Mouse (Mus musculus): ENCODE results near the gene Nfatc2. TPM values are rescaled to one million over a fixed set of nuclear protein-coding genes. Genes with fewer than 3 reads are reported as not detected.

Gene Nfatc2
- polyA plus RNA-seq, 1 experiment, result 1.0 TPM

DNA sequence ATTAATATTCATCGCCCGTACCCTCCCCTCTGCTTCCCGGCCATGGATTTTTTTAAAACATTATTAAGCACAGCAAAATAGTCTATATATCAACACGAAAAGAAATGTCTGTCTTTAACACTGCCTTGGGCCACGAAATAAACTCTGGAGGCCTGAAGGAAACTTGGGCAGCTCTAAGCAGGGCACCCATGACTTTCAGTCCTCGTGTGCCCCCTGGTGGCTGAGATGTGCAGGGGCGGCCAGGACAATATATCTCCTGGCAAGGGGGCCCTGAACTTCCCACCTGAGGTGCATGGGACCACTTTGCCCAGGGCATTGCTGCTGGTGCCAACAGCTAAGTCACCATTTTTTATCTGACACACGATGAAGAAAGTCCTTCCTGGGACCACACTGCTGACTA is 27.3 kb upstream of the Nfatc2 start:
- Histone ChIP-seq H3K4me3 (replicated peaks) (no peak overlapping the region), H3K9me3 (peaks cover 10% of the 10 kb centered on the region), H3K4me1 (peaks cover 19% of the 10 kb centered on the region), H3K36me3 (replicated peaks; ENCODE audit: low read length) (no peaks in the 10 kb centered on the region), H3K27me3 (replicated peaks) (peaks cover 47% of the 10 kb centered on the region)
- TF ChIP-seq FLI1 (IDR thresholded peaks at IDR 0.05; ENCODE audit: low read length) (no peak), GATA1 (IDR thresholded peaks at IDR 0.05; ENCODE audit: borderline replicate concordance, low read length) (no peak)

DNA sequence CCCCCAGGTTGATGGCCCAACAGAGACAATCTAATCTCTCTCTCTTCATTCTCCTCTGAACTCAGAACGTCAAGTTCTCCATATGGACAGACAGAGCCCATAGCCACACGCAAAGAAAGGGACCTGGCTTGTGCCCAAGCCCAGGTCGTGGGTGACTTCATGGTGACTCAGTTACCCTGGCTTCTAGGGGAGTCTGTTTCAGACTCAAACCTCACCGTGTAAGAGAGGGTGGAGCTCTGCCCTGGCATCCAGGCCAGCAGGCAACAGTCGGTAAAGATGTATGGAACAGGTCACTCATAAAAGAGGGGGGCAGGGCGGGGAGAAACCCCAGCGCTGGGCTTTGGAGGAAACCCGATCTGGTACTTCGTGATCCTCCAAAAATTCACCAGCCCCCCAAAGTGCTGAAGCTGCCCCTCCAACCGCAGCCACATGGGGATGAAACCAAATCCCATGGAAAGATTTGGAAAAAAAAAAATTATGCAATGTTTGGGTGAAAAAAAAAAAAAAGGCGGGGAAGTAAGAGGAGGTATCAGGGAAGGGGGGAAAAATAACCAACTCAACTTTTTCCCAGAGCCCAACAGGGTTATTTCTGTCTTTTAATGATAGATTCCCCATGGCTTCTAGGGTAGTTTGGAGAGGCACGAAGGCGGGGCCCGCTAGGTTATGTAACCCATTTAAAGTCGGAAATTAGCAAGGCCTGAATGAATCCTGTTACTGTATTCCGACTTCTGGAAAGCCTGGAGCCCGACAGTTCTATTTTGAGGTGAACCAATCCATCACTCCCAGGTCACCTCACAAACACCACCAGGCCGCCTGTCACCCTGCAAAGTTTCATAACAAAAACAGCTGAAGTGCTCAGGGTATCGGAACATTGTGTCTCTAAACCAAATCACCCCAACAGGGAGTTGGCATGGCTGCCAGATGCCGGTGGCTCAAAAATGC is 26.6 kb upstream of the Nfatc2 start:
- Histone ChIP-seq H3K36me3 (replicated peaks; ENCODE audit: low read length) (no peaks in the 10 kb centered on the region), H3K4me1 (peaks cover 13% of the 10 kb centered on the region), H3K27me3 (replicated peaks) (peaks cover 40% of the 10 kb centered on the region), H3K9me3 (peaks cover 17% of the 10 kb centered on the region), H3K4me3 (replicated peaks) (no peak overlapping the region)
- no peak for TF ChIP-seq FLI1 (IDR thresholded peaks at IDR 0.05; ENCODE audit: low read length)
- TF ChIP-seq GATA1 (IDR thresholded peaks at IDR 0.05; ENCODE audit: borderline replicate concordance, low read length), result no peak

DNA sequence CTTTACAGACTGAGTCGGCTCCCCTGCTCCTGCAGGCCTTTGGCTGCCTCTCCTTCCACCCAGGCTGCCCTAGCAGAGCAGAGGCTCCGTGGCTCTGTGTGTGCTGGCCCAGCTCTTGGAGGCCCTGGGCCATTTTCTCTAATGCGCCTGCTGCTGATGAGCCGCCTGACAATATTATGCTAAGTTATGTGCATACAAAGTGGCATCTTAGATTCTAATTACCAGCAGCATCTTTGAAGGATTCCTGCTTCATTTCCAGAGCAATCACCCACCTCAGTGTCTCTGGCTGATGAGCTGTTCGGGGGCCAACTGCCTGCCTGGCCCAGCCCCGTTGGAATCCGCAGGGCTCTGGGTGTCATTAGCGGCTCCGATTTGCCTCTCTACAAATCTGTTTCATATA is 24.9 kb upstream of the Nfatc2 start:
- Histone ChIP-seq H3K36me3 (replicated peaks; ENCODE audit: low read length) (no peaks in the 10 kb centered on the region), H3K9me3 (peaks cover 29% of the 10 kb centered on the region), H3K4me3 (replicated peaks) (no peak overlapping the region), H3K4me1 (peaks cover 9% of the 10 kb centered on the region), H3K27me3 (replicated peaks) (peaks cover 34% of the 10 kb centered on the region)
- TF ChIP-seq FLI1 (IDR thresholded peaks at IDR 0.05; ENCODE audit: low read length) (no peak), GATA1 (IDR thresholded peaks at IDR 0.05; ENCODE audit: borderline replicate concordance, low read length) (no peak)

GRCm38 (mm10) chr2:168625091-168625490 is 23.6 kb upstream of the Nfatc2 start:
- Histone ChIP-seq H3K9me3 (peaks cover 35% of the 10 kb centered on the region), H3K36me3 (replicated peaks; ENCODE audit: low read length) (no peaks in the 10 kb centered on the region), H3K4me1 (peaks cover 13% of the 10 kb centered on the region), H3K27me3 (replicated peaks) (peaks cover 35% of the 10 kb centered on the region), H3K4me3 (replicated peaks) (no peak overlapping the region)
- TF ChIP-seq GATA1 (IDR thresholded peaks at IDR 0.05; ENCODE audit: borderline replicate concordance, low read length) (no peak), FLI1 (IDR thresholded peaks at IDR 0.05; ENCODE audit: low read length) (no peak)

DNA sequence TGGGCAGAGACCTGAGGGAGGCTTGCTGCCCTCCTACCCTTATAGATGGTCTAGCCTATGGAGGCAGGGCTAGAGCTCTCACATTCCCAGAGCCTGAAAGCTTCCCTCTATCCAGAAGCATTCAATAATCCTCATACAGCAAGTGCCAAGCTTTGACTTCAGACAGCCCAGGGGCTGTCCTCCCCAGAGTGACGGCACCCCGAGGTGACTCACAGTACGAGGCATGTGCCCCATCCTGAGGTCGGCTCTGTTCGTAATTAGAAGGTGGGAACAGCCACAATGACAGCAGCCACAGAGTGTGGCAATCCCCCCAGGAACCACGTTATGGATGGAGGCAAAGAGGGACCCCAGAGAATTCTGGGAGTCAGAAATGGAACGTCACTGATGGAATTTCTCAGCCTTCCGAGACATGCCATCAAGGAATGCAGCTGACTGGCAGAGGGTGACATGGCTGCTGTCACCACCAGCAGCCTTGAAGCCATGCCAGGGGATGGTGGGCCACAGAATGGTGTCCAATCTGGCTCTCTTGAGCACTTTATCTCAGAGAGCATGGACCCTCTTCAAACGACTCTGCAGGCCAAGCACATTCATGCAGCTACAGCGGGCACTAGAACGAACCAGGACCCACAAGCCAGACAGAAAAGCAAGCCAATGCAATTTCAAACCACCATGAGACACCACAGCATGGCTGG is 19.8 kb upstream of the Nfatc2 start:
- no peak overlapping the region for H3K4me3 ChIP-seq (replicated peaks)
- TF ChIP-seq FLI1 (IDR thresholded peaks at IDR 0.05; ENCODE audit: low read length), result no peak
- no peak for TF ChIP-seq GATA1 (IDR thresholded peaks at IDR 0.05; ENCODE audit: borderline replicate concordance, low read length)
- H3K9me3 ChIP-seq, result peaks cover 37% of the 10 kb centered on the region
- H3K4me1 ChIP-seq, result peaks cover 8% of the 10 kb centered on the region; the same call in 1 of the 2 replicates
- no peaks in the 10 kb centered on the region for H3K36me3 ChIP-seq (replicated peaks; ENCODE audit: low read length)
- H3K27me3 ChIP-seq (replicated peaks), result peaks cover 37% of the 10 kb centered on the region

DNA sequence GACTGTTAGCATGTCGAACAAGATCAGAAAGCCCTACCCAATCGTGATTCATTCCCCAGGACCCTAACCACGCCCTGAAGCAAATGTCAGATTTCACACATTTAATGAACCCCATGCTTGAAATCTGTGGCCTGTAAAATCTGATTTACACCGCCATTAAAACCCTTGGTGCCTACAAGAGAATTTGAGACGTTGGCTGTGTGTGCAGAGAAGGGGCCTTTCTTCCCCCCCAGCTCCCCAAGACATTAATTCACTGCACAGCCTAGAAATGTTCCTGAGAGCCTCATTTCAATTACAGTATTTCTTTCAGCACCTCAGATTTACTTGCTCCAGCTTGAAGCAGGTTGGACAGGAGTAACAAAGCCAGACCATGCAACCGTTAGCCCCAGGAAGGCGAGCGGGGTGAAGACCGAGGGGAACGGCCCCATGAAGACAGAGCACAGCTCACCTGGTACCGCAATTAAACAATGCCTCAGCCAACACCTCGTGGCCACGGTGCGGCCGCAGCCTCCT is 16.8 kb upstream of the Nfatc2 start:
- TF ChIP-seq FLI1 (IDR thresholded peaks at IDR 0.05; ENCODE audit: low read length) (no peak), GATA1 (IDR thresholded peaks at IDR 0.05; ENCODE audit: borderline replicate concordance, low read length) (no peak)

DNA sequence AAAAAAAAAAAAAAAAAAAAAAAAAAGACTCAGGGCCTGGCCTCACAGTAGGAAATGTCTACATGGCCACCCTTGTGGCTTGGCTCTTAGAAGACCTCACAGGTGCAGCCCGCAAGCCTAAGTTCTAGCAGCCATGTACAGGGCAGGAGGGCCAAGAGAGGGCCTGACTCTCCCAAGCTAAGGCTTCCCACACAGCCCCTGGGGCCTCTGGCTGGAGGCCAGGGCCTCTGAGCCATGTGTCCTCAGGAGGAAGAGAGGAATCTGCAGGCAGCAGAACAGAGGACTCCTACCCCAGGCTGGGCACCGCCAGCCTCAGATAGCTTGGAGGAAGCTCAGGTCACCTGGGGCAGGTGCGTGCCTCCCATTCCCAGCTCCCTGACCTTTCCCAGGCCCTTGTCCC is 13.7 kb upstream of the Nfatc2 start:
- peaks cover 37% of the 10 kb centered on the region for H3K4me1 ChIP-seq
- TF ChIP-seq GATA1 (IDR thresholded peaks at IDR 0.05; ENCODE audit: borderline replicate concordance, low read length) (no peak), FLI1 (IDR thresholded peaks at IDR 0.05; ENCODE audit: low read length) (no peak)
- peaks cover 3% of the 10 kb centered on the region for H3K9me3 ChIP-seq
- no peaks in the 10 kb centered on the region for H3K36me3 ChIP-seq (replicated peaks; ENCODE audit: low read length)
- peaks cover 13% of the 10 kb centered on the region for H3K27me3 ChIP-seq (replicated peaks)
- H3K4me3 ChIP-seq (replicated peaks), result no peak overlapping the region

More for the DNA sequence above, 16.8 kb upstream of the Nfatc2 start:
- H3K4me1 ChIP-seq, result peaks cover 14% of the 10 kb centered on the region; the same call in 1 of the 2 replicates
- peaks cover 28% of the 10 kb centered on the region for H3K27me3 ChIP-seq (replicated peaks)
- H3K9me3 ChIP-seq, result peaks cover 21% of the 10 kb centered on the region
- H3K36me3 ChIP-seq (replicated peaks; ENCODE audit: low read length), result no peaks in the 10 kb centered on the region
- H3K4me3 ChIP-seq (replicated peaks), result no peak overlapping the region

DNA sequence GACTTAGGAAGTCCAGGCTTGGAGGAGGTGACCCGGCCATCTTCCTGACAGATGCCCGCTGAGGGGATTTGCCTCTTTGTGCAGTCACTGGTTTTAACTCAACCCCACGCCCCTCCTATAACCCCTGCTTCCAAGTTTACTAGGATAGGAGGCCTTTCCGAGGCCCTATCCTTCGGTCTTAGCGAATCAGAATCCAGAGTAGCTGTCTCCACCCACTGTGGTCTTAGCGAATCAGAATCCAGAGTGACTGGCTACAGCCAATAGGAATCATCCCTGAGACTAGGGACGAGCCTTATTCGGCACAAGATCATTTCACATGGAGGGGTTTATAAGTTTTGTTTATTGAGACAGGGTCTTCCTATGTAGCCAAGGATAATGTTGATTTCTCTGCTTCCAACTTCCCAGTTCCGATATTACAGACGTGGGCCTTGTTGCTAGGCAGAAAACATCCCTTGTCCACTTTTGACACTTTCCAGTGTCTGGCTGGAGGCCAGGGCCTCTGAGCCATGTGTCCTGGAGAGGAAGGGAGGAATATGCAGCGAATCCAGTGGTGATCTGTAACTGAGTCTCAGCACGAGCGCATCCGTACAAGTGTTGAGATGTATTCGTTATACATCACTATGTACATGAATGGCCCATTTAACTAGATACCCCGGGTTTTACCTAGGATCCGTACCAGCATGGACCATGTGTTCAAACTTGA is 12.9 kb upstream of the Nfatc2 start:
- no peaks in the 10 kb centered on the region for H3K9me3 ChIP-seq
- peaks cover 9% of the 10 kb centered on the region for H3K27me3 ChIP-seq (replicated peaks)
- TF ChIP-seq FLI1 (IDR thresholded peaks at IDR 0.05; ENCODE audit: low read length) (no peak), GATA1 (IDR thresholded peaks at IDR 0.05; ENCODE audit: borderline replicate concordance, low read length) (no peak)
- no peaks in the 10 kb centered on the region for H3K36me3 ChIP-seq (replicated peaks; ENCODE audit: low read length)
- peaks cover 46% of the 10 kb centered on the region for H3K4me1 ChIP-seq
- no peak overlapping the region for H3K4me3 ChIP-seq (replicated peaks)

- Histone ChIP-seq H3K36me3 (replicated peaks; ENCODE audit: low read length) (no peaks in the 10 kb centered on the region), H3K9me3 (no peaks in the 10 kb centered on the region), H3K4me1 (peaks cover 56% of the 10 kb centered on the region), H3K4me3 (replicated peaks) (no peak overlapping the region), H3K27me3 (replicated peaks) (peaks cover 7% of the 10 kb centered on the region)
- TF ChIP-seq GATA1 (IDR thresholded peaks at IDR 0.05; ENCODE audit: borderline replicate concordance, low read length), result no peak
- TF ChIP-seq FLI1 (IDR thresholded peaks at IDR 0.05; ENCODE audit: low read length), result no peak
These were observed 11.8 kb upstream of the Nfatc2 start for GRCm38 (mm10) chr2:168613092-168613880.

Data from megakaryocyte, embryonic 14.5 days (primary cell).